Mouse (Mus musculus) kidney, embryonic 14.5 days (tissue): ENCODE measurements at regions not wholly inside any gene's neighbourhood (a gene's known extent, or its start where the extent isn't known, plus 50 kb on each side); places are given as distances from the start of the nearest gene placed in this dataset.

Experiments used
- ATAC-seq: fragments of 200-750 bp; cut with Nextera tagmentation; 2 replicates; pipeline ENCODE4 v1.8.0; 2017; ENCODE audit warnings: moderate number of reproducible peaks, mild to moderate bottlenecking, moderate TSS enrichment, moderate library complexity; ENCODE audit not compliant: low FRiP score, low TSS enrichment
- H3K27ac ChIP-seq: fragments of 300-500 bp; sonication (generic); 2 replicates; pipeline ENCODE4 v1.5.1; 2014; ENCODE audit warnings: low read depth, mild to moderate bottlenecking, low read length, moderate library complexity, mixed read lengths
- H3K27me3 ChIP-seq: fragments of 300-500 bp; sonication (generic); 2 replicates; pipeline ENCODE4 v1.6.1; 2014; ENCODE audit warnings: mild to moderate bottlenecking, low read length; ENCODE audit not compliant: control insufficient read depth, insufficient read depth
- H3K36me3 ChIP-seq: fragments of 300-500 bp; sonication (generic); 2 replicates; pipeline ENCODE4 v1.6.1; 2014; ENCODE audit warnings: low read length, mixed read lengths; ENCODE audit not compliant: control insufficient read depth, insufficient read depth
- H3K4me1 ChIP-seq: fragments of 300-500 bp; sonication (generic); 2 replicates; pipeline ENCODE4 v1.6.1; 2014; ENCODE audit warnings: low read length, mixed read lengths; ENCODE audit not compliant: control insufficient read depth, insufficient read depth
- H3K4me2 ChIP-seq: fragments of 300-500 bp; sonication (generic); replicated peaks from 2 replicates; pipeline ENCODE4 v1.6.1; 2014; ENCODE audit warnings: low read depth, mild to moderate bottlenecking, low read length
- H3K4me3 ChIP-seq: fragments of 300-500 bp; sonication (generic); 2 replicates; pipeline ENCODE4 v1.5.1; 2014; ENCODE audit warnings: mild to moderate bottlenecking, low read length
- H3K9ac ChIP-seq: fragments of 300-500 bp; sonication (generic); 2 replicates; pipeline ENCODE4 v1.6.1; 2014; ENCODE audit warnings: low read depth, mild to moderate bottlenecking, low read length, moderate library complexity
- H3K9me3 ChIP-seq: fragments of 300-500 bp; sonication (generic); 2 replicates; pipeline ENCODE4 v1.6.1; 2016; ENCODE audit warnings: low read length; ENCODE audit not compliant: control insufficient read depth
- WGBS: fragments of 180-500 bp; shearing (Covaris S2); extraction: QIAGEN DNeasy Blood & Tissue Kit; methylation state at CpG from one replicate; pipeline ENCODE4 v1.1.7; 2014; 5-methylcytosine and 5-hydroxymethylcytosine counted together

DNA sequence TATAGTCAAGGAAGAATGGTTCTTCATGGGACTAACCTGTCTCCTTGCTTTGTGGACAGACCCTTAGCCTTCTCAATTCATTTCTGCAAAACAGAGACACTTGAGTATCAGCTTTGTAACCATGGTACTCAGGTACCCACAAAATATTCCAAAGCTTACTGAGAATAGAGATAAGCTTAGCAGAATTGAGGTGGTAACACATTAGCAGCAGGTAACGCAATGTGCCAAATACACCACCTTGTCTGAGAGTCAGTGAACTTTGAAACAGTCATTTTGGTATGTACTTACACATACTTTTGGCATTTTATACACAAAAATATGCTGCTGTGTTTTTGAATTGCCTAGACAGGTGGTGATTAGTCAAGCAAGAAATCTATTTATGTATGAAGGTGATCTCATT is 69.8 kb upstream of the Slc6a14 start:
- Histone ChIP-seq H3K9ac (no peak overlapping the region), H3K4me2 (no peak overlapping the region), H3K27me3 (no peaks in the 10 kb centered on the region), H3K9me3 (no peaks in the 10 kb centered on the region), H3K36me3 (no peaks in the 10 kb centered on the region), H3K4me3 (no peak overlapping the region), H3K4me1 (no peaks in the 10 kb centered on the region), H3K27ac (no peak overlapping the region)
- 77% methylated on average over 1 of the region's 1 CpGs for WGBS
- no peak for ATAC-seq

DNA sequence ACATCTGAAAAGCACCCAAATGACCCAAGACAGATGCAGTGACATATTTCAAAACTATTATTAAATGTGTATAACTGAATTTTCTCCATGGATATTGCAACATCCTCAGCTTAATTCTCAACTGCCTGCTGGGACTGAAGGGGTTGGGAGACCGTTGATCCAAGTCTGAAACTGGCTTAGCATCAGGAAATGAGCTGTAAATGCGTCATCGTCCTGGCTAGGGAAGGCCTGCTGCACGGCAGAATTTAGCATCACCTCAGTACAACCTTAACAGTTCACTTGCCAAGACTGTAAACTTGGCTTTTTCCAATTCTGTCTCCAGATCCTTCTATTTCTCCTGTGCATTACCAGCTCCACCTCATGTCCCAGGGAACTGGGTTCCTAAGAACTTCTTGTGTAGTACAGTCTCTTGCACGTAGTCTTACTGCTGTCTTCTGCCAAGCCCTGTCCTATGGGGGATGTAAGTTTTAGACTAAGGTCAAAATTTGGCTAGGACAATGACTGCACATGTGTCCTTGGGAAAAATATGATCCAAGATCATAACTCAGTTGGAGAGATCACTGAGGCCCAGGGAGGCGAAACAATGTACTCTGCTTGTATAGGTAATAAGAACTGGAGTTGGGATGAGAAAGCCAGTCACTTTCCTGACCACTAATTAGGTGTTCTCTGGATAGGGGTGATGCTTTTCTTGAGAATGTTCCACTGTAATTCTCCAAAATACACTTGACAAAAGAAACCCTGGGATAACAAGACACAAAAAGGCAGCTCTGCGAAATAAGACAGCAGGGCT is 63.0 kb upstream of the Slc6a14 start:
- Histone ChIP-seq H3K4me1 (no peaks in the 10 kb centered on the region), H3K4me2 (no peak overlapping the region), H3K27me3 (no peaks in the 10 kb centered on the region), H3K9me3 (no peaks in the 10 kb centered on the region), H3K36me3 (no peaks in the 10 kb centered on the region), H3K4me3 (no peak overlapping the region), H3K27ac (no peak overlapping the region), H3K9ac (no peak overlapping the region)
- WGBS = 62% methylated on average over 7 of the region's 7 CpGs
- ATAC-seq = peak; percentile 43; the same call in 1 of the 2 replicates
